Mouse (Mus musculus): ENCODE measurements around the gene Padi1.

DNA sequence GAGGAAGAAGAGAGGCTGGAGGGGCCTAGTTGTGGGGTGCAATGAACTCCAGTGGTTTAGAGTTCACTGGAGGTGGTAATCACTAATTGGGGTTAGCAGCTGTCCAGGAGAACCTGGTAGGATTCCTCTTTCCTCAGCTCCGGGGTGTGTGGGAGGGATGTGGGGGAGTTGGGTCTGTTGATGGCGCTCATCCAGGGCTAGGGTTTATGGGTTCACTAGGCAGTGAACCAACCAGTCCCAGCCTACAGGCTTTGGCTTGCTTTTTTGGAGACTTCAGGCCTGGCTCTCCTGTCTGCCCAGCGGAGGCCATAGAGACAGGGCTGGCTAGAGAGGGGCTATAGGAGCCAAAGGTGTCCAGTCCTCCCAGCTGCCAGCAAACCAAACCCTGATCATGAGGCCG, 55.6 kb downstream of the Padi1 start:
- TF ChIP-seq CTCF (IDR thresholded peaks at IDR 0.05; ENCODE audit: low read depth) (no peak), EP300 (IDR thresholded peaks at IDR 0.05; ENCODE audit: low read depth) (no peak)
